Mouse (Mus musculus) urinary bladder, postnatal 4 days (tissue): ENCODE data around the gene Gpc1.
A peak's percentile ranks its signal among the peaks of the same experiment; 100 is the strongest.

ENCODE experiments used
- DNase-seq, 2 experiments: peaks; one replicate each; pipeline ENCODE4 v3.0.0; 2021 to 2022; ENCODE audit warnings: low spot score in 2 of 2

Gpc1 gene

DNA sequence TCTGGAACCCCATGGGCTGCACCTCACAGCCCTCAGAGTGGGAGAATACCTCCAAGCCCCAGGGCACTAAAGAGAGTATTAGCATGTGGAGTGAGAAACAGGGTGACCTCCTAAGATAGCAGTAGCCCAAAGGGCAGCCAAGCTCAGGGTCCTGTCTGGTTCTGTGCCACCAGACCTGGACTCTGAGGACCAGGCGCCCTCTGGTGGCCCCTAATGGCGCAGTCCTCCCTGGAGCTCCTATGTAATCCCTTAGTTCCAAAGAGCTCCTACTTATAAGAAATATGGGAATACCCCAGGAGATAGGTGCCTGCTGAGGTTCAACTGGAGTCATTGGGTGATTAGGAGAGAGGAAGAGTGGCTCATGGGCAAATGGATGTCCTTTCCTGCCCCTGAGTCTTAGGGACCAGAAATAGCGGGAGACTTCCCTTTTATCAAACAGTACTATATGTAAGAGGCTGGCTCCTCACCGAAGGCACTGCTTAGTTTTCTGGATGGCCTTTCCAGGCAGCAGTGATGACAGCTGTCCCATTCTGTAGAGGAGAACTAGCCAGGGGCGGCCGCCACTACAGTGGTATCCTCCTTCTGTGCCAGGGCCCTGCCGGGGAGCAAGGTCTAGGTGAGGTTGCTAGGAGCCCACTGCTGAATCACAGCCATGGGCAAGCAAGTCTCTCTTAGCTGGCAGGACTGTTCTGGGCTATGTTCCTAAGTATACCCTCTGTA is 2.7 kb downstream of the Gpc1 start:
- peak; percentile 70 to 79 for DNase-seq

DNA sequence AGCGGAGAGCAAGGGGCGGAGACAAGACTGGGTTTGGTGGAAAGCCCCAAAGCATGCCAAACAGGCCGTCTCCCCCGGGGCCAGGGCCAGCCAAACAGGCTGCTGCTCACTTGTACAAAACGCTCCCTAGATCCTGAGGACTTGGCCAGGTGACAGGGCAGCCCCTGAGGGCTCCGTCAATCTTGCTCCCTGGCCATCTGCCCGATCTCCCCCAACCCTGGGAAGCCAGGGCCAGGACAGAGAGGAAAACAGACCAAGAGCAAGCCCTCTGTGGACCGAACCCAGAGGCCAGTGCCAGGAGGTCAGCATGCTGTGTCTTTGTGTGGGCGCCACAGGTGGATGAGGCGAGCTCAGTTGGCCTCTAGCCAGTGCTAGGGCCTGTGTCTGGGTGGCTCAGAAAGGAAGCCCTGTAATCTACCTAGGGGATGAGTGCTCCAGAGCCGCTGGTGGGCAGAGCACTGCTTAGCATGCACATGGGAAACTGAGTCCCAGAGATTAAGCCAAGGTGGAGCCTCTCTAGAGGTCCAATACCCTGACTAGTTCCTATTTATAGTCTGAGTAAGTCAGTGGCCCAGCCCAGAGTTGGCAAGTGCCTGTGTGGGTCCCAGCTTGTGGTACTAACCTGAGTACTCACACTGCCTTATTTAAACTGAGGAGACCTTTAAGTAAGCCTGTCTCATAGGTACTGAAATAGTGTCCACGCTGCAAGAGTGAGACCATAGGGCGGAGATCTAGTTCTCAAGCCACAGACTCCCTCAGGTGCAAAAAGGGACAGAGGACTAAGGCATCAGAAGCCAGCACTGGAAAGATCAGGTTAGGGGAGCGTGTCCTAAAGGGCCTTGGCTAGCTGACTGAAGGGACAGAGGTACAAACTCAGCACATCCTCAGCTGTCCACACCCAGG is 6.7 kb downstream of the Gpc1 start:
- DNase-seq = peak in 1 of 2 experiments; percentile 38

DNA sequence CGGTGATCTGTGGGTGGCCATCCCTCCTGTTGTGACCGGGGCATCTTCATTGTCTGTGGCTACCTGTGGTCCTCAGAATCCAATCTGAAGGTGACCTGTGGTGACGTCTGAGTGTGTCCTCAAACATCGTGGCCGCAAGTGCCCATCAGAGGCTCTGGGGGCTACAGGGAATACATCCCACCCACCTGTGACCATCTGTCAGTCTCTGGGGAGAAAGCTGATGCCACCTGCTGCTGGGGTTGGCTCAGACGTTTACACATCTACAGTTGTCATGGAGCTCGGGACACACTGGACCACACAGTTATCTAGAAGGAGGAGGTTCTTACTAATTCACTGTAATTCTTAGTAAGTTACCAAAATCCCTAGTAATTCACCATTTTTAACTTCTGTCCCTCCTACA is 7.8 kb downstream of the Gpc1 start:
- DNase-seq = no peak

DNA sequence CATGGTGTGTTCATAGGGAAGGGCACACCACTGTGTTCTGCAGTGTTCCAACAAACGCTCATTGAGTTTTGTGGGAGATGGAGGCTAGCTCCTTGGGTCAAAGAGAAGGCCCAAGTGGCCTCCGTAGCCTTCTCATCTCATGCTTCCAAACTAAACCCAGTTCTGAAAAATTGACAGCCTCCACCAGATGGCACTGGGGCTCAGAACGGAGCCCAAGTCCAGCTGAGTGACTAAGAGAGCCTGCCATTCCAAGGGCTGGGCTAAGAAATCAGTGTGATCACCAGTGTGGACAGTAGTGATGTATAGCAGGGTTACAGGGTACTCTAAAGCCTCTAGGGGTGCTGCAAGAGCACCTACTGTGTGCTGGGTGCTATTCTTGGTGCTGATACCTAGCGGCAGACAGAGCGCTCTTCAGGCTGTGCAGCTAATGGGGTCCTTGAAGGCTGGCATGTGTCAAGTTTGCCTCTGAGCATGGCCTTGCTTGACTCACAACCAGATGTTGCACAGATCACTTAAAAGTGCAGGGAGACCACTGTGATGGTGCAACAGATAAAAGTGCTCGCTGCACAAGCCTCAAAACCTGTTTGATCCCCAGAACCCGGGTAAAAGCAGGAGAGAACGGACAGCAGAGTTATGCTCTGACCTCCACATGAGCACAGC is 8.9 kb downstream of the Gpc1 start:
- no peak for DNase-seq

DNA sequence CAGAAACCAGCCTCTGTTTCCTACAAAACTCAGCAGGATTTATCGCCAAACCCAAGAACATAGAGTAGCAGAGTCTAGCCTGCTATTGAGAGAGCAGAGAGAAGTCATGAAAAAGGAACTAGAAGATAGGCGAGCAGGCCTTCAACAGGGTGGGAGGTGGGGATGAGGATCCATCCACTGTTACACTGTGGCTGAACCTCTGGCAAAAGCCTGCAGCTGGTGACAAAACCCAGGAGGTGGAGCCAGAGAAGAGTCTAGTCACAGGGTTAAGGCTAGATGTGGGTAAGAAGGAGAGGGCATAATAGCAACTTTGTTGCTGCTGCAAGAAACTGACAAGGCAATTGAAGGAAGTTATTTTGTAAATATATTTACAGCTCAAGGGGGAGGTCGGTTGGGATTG is 10.0 kb downstream of the Gpc1 start:
- no peak for DNase-seq

DNA sequence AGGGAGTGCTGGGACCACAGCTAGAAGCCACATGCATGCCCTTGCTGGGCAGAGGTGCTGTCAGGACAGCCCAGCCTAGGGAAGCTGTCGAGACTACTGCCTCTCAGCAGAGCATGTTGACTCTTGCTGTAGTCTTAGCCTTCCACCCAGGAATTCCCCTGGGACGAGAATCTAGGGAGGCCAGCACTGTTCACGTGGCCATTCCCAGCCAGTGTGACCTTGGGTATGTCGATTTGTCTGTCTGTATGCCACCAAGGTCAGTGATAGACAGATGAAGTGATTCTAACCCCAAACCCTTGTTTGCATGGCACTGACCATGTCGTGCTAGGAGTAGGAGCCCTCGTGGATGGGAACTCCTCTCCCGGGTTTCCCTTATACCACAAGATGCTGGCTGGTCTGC is 14.4 kb downstream of the Gpc1 start:
- DNase-seq = no peak

DNA sequence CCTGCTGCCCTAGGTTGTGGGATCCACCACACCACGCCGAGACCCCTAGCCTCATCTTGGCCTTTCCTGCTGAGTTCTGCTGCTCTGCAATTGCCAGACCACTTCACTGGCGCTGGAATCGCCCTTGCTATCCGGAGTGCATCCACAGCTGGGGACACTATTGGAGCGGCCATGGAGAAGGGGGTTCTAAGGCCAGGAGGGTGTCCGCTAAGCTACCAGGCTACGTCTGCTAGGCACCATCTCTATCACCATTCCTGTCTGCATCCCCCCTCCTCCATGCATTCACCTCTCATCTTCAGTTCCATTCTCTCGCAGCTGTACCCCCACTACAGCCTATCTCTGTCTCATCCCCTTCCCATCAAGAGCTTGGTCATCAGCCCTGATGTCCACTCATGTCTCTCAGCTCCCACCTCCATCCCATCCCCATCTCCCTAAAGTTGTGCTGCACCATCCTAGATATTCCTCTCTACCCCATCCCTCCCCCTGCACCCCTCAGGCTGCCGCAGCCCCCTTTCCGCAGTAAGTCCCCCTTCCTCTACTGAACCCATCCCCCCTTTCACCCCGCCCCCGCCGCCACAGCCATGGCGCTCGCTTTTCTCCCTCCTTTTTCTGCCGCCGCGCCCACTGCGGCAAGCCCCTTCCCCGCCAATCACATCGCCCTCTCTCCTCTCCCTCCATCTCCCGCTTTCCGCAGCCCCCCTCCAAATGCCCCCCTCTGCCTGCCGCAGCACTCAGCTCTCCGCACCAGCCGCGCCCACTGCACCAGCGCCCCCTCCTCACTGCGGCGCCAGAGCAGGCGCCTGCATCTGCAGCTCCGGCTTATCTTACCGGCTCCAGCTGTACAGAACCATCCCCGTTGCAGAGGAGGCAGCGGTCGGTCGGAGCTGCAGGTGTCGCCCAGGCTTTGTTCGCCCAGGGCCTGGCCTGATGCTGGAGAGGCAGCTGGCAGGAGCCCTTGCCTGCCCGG is 16.7 kb downstream of the Gpc1 start:
- DNase-seq = no peak

DNA sequence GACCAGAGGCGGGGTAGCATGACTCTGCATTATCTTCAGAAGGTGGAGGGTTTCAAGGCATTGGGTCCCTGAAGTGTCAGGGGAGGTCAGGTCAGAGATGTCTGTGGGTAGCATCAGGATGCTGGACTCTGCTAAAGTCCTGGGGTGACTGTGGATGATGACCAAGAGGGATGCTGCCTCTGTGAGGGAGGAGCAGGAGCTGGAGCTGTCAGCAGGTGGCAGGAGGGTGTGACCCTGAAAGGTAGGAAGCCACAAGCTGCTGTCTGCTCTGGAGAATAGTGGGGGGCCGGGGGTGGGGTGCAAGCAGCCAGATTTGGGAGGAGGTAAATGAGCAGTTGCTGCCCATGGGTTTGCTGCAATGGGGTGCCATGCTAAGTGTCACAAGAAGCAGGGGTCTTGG is 18.0 kb downstream of the Gpc1 start:
- no peak for DNase-seq

DNA sequence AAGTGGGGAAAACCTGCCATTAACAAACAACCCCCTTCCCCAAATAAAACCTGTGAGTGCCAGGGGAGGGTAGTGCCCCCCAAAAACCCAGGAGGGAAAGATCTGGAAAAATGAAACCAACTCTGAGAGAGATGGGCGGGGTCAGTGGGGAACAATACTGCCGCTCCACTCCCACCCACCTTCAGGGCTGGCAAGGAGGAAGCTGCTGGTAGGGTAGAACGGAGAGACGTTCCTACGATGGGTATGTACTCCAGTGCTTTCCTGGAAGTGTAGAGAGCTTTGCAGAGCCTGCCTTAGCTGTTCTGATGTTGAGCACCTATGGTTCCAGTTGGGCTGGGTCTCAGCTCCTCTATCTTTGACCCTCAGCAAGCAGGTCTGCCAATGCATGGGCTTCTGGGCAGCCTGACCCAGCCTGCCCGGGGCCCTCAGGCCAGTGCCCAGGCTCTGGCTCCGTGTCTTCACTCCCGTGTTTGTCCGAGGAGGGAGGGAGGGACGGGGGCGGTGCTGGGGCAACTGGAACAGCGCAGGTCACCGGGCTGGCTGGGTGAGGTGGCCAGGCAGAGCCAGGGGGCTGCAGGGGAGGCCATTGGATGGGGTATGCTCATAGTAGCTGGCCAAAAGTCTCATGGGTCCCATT is 18.6 kb downstream of the Gpc1 start:
- DNase-seq = no peak

DNA sequence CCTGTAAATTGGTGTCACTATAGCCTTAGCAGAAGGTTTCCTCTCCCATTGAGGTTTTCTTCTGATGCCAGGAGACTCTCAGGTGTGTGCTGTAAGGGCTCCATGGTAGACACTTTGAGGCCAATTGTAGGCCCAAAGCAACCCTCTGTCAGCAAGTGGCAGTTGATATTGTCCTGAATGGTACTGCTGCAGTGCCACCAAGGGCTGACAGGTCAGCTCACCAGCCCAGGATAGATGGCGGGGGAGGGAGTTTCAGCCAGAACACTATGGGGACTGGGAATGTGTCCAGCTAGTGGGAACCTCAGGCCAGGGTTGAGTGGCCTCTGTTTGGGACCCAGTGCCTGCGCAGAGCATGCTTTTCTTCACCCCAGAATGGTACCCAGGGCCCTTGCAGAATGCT is 21.0 kb downstream of the Gpc1 start:
- no peak for DNase-seq

DNA sequence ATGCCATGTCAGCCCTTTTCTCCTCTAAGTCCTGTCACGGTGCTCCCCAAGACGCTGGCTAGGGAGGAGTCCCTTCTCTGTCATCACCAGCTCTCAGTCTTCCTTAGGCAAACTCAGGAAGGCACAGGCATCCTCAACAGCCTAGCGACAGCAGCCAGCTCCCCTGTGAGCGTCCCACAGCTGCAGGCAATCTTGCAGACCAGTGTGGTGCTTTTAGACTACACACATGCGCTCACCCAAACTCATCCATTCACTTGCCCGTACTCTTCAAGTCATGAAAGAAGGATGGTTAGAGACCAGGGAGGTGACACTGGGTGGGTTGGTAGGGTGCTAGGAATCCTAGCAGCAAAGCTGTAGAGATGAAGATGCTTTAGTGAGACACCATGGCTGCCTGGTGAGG is 30.1 kb downstream of the Gpc1 start:
- DNase-seq = no peak

DNA sequence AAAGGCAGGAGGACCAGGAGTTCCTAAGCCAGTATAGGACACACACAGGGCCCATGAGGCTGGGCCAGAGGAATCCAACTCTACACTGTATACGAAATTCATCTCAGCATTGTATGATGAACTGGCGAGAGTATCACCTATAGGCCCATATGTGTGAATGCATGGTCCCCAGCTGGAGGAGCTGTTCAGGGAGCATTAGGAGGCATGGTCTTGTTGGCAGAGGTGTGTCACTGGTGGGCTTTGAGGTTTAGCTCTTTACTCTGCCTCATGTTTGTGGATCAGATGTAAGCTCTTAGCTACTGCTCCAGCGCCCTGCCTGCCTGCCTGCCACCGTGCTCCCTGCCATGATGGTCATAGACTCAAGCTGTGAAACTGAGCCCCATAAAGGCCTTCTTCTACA is 31.8 kb downstream of the Gpc1 start:
- no peak for DNase-seq

DNA sequence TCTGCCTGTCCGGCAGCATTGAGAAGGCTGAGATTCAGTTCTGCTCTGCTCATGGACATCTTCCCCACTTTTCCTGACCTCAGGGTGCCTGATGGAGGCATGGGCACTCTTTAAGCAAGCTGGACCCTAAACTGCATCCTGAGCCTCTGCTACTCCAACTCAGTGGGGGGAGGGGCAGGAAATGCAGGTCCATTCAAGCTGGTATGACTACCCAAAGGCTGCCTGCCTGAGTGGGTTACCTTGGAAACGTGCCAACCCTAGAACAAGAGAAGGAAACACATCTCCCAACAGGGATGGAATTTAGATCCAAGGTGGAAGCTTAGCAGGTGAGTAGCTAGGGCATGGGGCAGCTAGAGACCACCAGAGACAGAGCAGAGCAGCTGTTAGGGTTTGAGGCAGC is 34.7 kb downstream of the Gpc1 start:
- no peak for DNase-seq

DNA sequence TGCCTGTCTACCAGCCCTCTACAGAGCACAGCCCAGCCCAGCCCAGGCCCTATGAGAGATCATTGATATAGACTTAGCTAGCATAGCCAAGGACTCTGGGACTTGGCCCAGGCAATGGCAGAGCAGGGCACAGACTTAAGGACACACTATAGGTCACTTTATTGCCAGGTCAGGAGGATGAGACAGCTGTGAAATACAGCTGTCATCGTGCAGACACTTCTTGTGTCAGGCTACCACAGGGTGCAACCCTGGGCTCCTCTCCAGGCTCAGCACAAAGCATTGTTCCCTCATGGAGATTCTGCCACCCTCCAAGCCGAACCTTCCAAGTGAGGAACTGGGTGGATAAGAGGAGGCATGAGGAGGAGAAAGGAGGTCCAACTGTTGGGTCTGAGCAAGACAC is 38.5 kb downstream of the Gpc1 start:
- DNase-seq = no peak

DNA sequence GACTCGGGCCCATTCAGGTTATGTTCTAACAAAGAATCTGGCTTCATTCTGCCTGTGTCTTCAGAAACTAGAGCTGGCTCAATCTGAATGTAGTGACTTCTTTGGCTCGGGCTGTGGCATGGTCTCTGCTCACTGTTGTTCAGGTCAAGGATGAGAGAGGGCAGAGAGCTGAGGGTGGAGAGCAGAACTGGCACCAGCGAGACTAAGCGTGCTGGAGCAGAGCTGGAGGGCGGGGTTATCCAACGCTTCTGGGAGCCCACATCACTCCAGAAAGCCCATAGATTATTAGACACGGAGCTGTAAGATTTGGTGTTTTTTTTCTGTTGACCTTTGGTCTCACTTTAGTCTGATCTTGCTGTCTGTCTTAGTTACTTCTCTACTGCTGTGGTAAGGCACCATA is 41.2 kb downstream of the Gpc1 start:
- DNase-seq = no peak

DNA sequence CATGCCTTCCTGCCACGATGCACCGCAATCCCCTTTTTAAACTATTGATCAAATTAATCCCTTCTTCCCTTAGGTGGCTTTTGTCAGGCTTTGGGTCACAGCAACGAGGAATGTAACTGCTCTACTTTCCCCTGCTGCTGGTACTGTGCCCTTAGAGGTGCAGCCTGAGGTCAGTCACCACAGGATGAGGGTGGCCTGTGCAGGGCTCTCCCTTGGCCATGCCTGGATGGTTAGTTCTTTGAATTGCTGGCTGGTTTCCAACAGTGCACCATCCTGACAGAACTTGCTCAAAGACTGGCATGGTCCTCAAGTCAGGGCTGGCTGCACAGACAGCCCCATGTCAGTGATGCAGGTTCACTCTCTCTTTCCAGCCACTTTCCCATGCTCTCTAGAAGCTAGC is 42.6 kb downstream of the Gpc1 start:
- DNase-seq = no peak

DNA sequence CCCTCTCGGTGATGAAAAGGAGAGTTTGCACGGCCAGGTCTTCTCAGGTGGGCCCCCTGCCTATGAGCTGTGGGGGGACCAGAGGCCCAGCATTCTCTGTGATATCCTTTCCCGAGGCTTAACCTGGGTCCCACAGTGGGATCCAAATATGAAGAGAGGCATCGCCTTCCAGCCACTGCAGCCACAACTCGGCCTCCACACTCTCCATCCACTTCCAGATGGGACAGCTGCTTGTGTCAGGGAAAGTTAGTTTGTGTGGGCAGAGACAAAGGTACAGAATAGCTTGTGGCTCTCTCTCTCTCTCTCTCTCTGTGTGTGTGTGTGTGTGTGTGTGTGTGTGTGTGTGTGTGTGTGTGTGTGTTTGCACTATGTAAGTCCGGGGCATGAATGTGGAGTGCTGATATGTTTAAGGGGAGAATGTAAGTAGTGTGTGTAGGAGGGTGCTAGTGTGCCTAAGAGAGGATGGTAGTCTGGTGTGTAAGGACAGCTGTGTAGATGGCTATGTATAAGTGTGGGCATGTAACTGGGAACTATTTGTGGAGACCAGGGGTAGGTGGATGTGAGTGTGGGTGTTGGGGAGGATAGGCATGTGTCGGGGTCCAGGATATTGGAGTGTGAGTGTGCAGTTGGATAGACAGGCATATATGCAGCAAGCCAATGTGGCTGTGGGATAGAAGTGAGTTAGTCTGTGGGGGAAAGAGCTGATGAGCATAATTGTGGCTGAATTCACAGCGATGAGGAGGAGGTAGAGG is 44.1 kb downstream of the Gpc1 start:
- no peak for DNase-seq

DNA sequence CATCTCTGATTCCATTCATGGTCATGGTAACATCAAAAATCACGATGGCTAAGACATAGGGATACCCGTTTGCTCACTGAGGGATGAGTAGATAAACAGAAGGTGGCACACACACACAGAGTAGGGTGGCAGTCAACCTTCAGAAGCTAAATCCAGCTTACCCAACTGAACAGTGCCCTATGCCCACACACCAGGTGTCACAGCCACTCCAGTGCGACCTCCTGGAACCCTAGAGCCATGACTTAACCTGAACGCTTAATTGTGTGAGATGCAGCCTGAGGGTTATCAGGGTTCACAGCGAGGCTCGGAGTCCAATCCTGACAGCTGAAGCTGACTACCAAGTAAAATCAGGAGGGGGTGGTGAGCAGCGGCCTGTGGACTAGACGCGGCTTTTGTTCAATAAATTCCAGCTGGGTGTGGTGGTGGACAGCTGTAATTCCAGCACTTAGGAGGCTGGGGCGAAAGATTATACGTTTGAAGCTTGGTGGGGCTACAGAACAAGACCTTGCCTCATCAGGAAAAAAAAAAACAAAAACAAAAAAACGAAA is 46.1 kb downstream of the Gpc1 start:
- DNase-seq = no peak

DNA sequence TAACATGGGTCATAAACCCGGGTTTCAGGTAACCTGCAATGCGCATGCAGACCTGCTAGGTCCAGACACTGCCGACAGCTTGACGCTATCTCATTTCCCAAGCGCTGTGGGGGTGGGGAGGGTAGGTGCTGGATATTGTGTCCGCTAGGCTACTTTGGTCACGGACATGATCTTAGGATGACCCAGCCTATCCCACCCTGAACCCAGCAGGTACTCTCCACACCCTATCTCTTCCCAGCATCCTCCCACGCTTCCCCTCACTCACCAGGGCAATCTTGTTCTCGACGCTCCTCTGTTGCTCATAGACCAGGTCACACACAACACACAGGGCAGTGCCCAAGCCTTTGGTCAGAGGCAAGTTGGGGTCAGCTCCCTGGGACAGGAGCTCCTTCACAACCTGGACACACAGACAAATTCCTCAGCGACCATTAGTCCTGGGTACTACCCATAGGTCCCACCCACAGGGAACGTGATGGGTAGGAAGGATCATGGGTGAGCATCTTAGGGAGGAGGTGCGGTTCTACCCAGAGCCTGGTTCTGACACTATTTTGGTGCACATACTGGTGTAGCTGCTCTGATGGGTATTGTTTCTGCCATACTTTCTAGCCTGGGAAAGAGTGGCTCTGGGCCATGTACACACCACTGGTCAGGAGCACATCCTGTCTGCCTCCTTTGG is 46.8 kb downstream of the Gpc1 start:
- no peak for DNase-seq
